Mouse (Mus musculus) CH12.LX (cell line): ENCODE data around the gene Cotl1. TPM values are rescaled to one million over a fixed set of nuclear protein-coding genes. Genes with fewer than 3 reads are reported as not detected.

Experiments
- DNase-seq: peaks from one replicate; pipeline ENCODE4 v3.0.0-alpha.2; 2013; ENCODE audit errors: extremely low read depth
- H3K27ac ChIP-seq: 2 replicates; pipeline ENCODE4 v1.5.1; 2012; ENCODE audit warnings: low read depth, mild to moderate bottlenecking, control low read depth, moderate library complexity; ENCODE audit not compliant: insufficient read depth
- H3K27me3 ChIP-seq: replicated peaks from 2 replicates; pipeline ENCODE3; 2012; ENCODE audit warnings: inconsistent platforms
- H3K36me3 ChIP-seq, 2 experiments: replicated peaks in 1 of 2; 2 replicates each; pipeline versions ENCODE3 to v1.6.1; 2012; ENCODE audit warnings: inconsistent platforms in 1 of 2, low read length in 1 of 2, mild to moderate bottlenecking in 1 of 2, mixed read lengths in 1 of 2, moderate library complexity in 1 of 2; ENCODE audit not compliant: control insufficient read depth in 1 of 2, insufficient read depth in 1 of 2
- H3K4me1 ChIP-seq, 2 experiments: 2 replicates each; pipeline ENCODE4 v1.6.1; 2012; ENCODE audit warnings: inconsistent platforms in 1 of 2, moderate library complexity in 1 of 2; ENCODE audit not compliant: insufficient read depth in 2 of 2, control insufficient read depth in 1 of 2
- H3K4me2 ChIP-seq: 2 replicates; pipeline ENCODE4 v1.6.1; 2012; ENCODE audit warnings: low read depth, mild to moderate bottlenecking, control low read depth; ENCODE audit not compliant: poor library complexity, insufficient read depth, severe bottlenecking
- H3K4me3 ChIP-seq, 3 experiments: fragments of 150-350 bp in 1 of 3; sonication (generic) in 1 of 3; replicated peaks in 1 of 3; 2 replicates each; pipeline versions ENCODE3 to v1.5.1; 2011 to 2012; ENCODE audit warnings: low read depth in 2 of 3, low read length in 2 of 3, mild to moderate bottlenecking in 2 of 3, moderate library complexity in 2 of 3, control low read depth in 1 of 3, improper control_type of control experiment in 1 of 3, inconsistent platforms in 1 of 3, mixed read lengths in 1 of 3; ENCODE audit not compliant: poor library complexity in 1 of 3
- H3K79me2 ChIP-seq: replicated peaks from 2 replicates; pipeline ENCODE4 v1.6.1; 2012; ENCODE audit warnings: mild to moderate bottlenecking, moderate library complexity; ENCODE audit not compliant: control insufficient read depth, poor library complexity, insufficient read depth, severe bottlenecking; ENCODE audit errors: extremely low read depth
- H3K9ac ChIP-seq: 2 replicates; pipeline ENCODE4 v1.6.1; 2012; ENCODE audit warnings: low read depth, mild to moderate bottlenecking, control low read depth, moderate library complexity; ENCODE audit not compliant: insufficient read depth
- H3K9me3 ChIP-seq: replicated peaks from 2 replicates; pipeline ENCODE3; 2012; ENCODE audit warnings: low read length, inconsistent platforms, mixed read lengths
- CHD1 ChIP-seq: IDR thresholded peaks from 2 replicates; pipeline ENCODE4 v1.6.1; 2012; ENCODE audit warnings: low read depth, low read length, improper control_type of control experiment, inconsistent platforms
- CHD2 ChIP-seq: IDR thresholded peaks from 2 replicates; pipeline ENCODE4 v1.6.1; 2011; ENCODE audit warnings: low read length, improper control_type of control experiment
- E2F4 ChIP-seq: IDR thresholded peaks from 2 replicates; pipeline ENCODE4 v1.6.1; 2011; ENCODE audit warnings: low read depth, low read length, improper control_type of control experiment; ENCODE audit not compliant: insufficient replicate concordance
- EP300 ChIP-seq: IDR thresholded peaks from 2 replicates; pipeline ENCODE4 v1.6.1; 2011; ENCODE audit warnings: low read length, improper control_type of control experiment
- ETS1 ChIP-seq: conservative IDR thresholded peaks from 2 replicates; pipeline ENCODE4 v1.6.1; 2012; ENCODE audit warnings: low read depth, mild to moderate bottlenecking, inconsistent platforms, low read length, improper control_type of control experiment, moderate library complexity
- GABPA ChIP-seq: IDR thresholded peaks from 2 replicates; pipeline ENCODE4 v1.6.1; 2012; ENCODE audit warnings: low read depth, low read length, improper control_type of control experiment, inconsistent platforms; ENCODE audit not compliant: insufficient replicate concordance
- JUN ChIP-seq: IDR thresholded peaks from 2 replicates; pipeline ENCODE4 v1.6.1; 2011; ENCODE audit warnings: low read depth, mild to moderate bottlenecking, low read length, improper control_type of control experiment, moderate library complexity; ENCODE audit not compliant: insufficient read depth
- JUND ChIP-seq: conservative IDR thresholded peaks from 2 replicates; pipeline ENCODE4 v1.6.1; 2011; ENCODE audit warnings: low read depth, low read length, improper control_type of control experiment
- MAX ChIP-seq: IDR thresholded peaks from 2 replicates; pipeline ENCODE4 v1.6.1; 2011; ENCODE audit warnings: low read length, improper control_type of control experiment
- MXI1 ChIP-seq: IDR thresholded peaks from 2 replicates; pipeline ENCODE4 v1.6.1; 2011; ENCODE audit warnings: mild to moderate bottlenecking, low read depth, low read length, improper control_type of control experiment
- MYC ChIP-seq: IDR thresholded peaks from 2 replicates; pipeline ENCODE4 v1.6.1; 2011; ENCODE audit warnings: low read depth, mild to moderate bottlenecking, improper control_type of control experiment, low read length
- NELFE ChIP-seq: IDR thresholded peaks from 2 replicates; pipeline ENCODE4 v1.6.1; 2011; ENCODE audit warnings: low read depth, low read length, improper control_type of control experiment
- NRF1 ChIP-seq: IDR thresholded peaks from 2 replicates; pipeline ENCODE4 v1.6.1; 2014; ENCODE audit warnings: low read depth, mild to moderate bottlenecking, inconsistent platforms, low read length, improper control_type of control experiment, moderate library complexity
- POLR2AphosphoS2 ChIP-seq: IDR thresholded peaks from 2 replicates; pipeline ENCODE4 v1.6.1; 2011; ENCODE audit warnings: low read depth, low read length, improper control_type of control experiment
- RAD21 ChIP-seq: IDR thresholded peaks from 2 replicates; pipeline ENCODE4 v1.6.1; 2011; ENCODE audit warnings: low read depth, mild to moderate bottlenecking, low read length, improper control_type of control experiment, moderate library complexity
- RCOR1 ChIP-seq: conservative IDR thresholded peaks from 2 replicates; pipeline ENCODE4 v1.6.1; 2012; ENCODE audit warnings: low read depth, mild to moderate bottlenecking, inconsistent platforms, low read length, improper control_type of control experiment
- TBP ChIP-seq: conservative IDR thresholded peaks from 2 replicates; pipeline ENCODE4 v1.6.1; 2011; ENCODE audit warnings: low read depth, low read length, improper control_type of control experiment
- UBTF ChIP-seq: IDR thresholded peaks from 2 replicates; pipeline ENCODE4 v1.6.1; 2012; ENCODE audit warnings: low read depth, mild to moderate bottlenecking, inconsistent platforms, low read length, improper control_type of control experiment, moderate library complexity
- USF1 ChIP-seq: IDR thresholded peaks from 2 replicates; pipeline ENCODE4 v1.6.1; 2014; ENCODE audit warnings: low read depth, mild to moderate bottlenecking, inconsistent platforms, low read length, improper control_type of control experiment
- ZC3H11A ChIP-seq: IDR thresholded peaks from 2 replicates; pipeline ENCODE4 v1.6.1; 2012; ENCODE audit warnings: low read depth, mild to moderate bottlenecking, inconsistent platforms, low read length, improper control_type of control experiment
- ZKSCAN1 ChIP-seq: IDR thresholded peaks from 2 replicates; pipeline ENCODE4 v1.6.1; 2012; ENCODE audit warnings: low read depth, inconsistent platforms, low read length, improper control_type of control experiment, borderline replicate concordance
- dilution Hi-C: fragments of 300-500 bp; cut with MboI; formaldehyde crosslinking; loops from 2 replicates; pipeline ENCODE4 v1.14.3; 2020; ENCODE audit warnings: low sequenced_read_pairs; ENCODE audit not compliant: extremely low pct_unique_long_range_greater_than_20kb, extremely low pct_ligation_motif_present
- in situ Hi-C: fragments of 300-500 bp; cut with MboI; formaldehyde crosslinking; loops from 3 replicates; pipeline ENCODE4 v1.14.3; 2019; ENCODE audit warnings: low sequenced_read_pairs, low pct_ligation_motif_present, low pct_unique_long_range_greater_than_20kb, mixed read lengths
- polyA plus RNA-seq: library from polyadenylated mRNA; unstranded; fragments of >175 nt; gene quantifications from 2 replicates; pipeline ENCODE4 v1.2.1, GENCODE M21; 2012; ENCODE audit warnings: low read depth; ENCODE audit not compliant: insufficient read length
- total RNA-seq, 2 experiments: library from RNA; depleted of rRNA; stranded (reverse); fragments of 300-350 nt in 1 of 2; fragments of >200 nt in 1 of 2; gene quantifications; 2 replicates each; pipeline ENCODE4 v1.2.3; 2012 to 2014

Cotl1 gene
- total and polyA plus RNA-seq, 3 experiments, result 59.6 to 375 (median 135) TPM

DNA sequence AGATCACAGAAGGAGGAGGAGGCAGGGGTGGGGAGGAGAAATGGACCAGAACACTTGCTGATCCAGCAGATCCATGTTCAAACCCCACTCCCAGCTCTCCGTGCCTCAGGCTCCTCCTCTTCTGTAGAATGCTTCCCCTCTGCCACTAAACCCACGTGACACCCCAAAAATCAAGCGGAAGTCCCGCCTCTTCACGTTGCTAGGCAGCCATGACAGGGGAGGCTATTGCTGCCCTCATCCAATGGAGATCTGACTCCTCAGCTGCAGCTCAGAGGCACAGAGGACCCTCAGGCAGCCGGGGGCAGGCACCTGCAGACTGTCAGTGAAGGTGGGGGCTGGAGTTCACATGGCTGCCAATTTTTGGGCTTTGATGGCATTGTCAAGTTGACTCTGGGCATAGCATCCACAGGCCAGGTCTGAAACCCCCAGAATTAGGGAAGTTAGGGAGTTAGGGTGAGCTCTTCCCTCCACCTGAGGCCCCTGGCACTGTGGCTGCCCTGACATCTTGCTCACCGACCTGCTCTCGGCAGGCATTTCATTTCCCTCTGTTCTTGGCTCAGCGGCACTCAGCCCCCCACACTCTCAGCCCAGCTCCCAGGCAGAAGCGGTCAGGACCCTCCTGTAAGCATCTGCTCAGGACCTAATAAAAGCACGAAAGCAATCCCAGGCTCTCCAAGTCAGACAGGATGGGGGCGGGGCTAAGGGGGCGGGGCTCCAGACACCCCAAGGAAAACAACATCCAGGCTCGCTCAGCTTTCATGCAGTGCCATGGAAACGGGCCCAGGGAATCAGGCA is 42.0 kb downstream of the Cotl1 start:
- Histone ChIP-seq H3K27me3 (no peaks in the 10 kb centered on the region), H3K9ac (no peak overlapping the region), H3K4me1 (peaks cover 7 to 24% of the 10 kb centered on the region in 2 experiments), H3K4me2 (peak overlapping the region; percentile 10; the same call in 1 of the 2 replicates), H3K4me3 (no peak overlapping the region), H3K79me2 (no peaks in the 10 kb centered on the region), H3K36me3 (no peaks in the 10 kb centered on the region), H3K27ac (no peak overlapping the region), H3K9me3 (peaks cover 4% of the 10 kb centered on the region)
- TF ChIP-seq ZC3H11A (no peak), E2F4 (no peak), USF1 (peak; percentile 33)
- no peak for DNase-seq
- dilution Hi-C loops (no loop called here), in situ Hi-C loops (no loop called here)

- TF ChIP-seq ZC3H11A (no peak), E2F4 (no peak), MYC (no peak), UBTF (no peak), POLR2AphosphoS2 (no peak), JUN (no peak), NELFE (no peak), GABPA (no peak), NRF1 (no peak), EP300 (no peak), RCOR1 (no peak), CHD2 (no peak), MAX (no peak), ETS1 (no peak), JUND (no peak), MXI1 (no peak), TBP (no peak), CHD1 (no peak), ZKSCAN1 (no peak), RAD21 (no peak)
- Histone ChIP-seq H3K4me3 (no peak overlapping the region), H3K79me2 (no peaks in the 10 kb centered on the region), H3K27me3 (no peaks in the 10 kb centered on the region), H3K36me3 (no peaks in the 10 kb centered on the region), H3K4me2 (no peak overlapping the region), H3K4me1 (peaks cover 5 to 25% of the 10 kb centered on the region in 2 experiments; a peak in 3 of 4 replicates), H3K9ac (no peak overlapping the region), H3K9me3 (no peaks in the 10 kb centered on the region), H3K27ac (no peak overlapping the region)
- no peak for DNase-seq
- dilution Hi-C loops (no loop called here), in situ Hi-C loops (no loop called here)
These were observed 44.7 kb downstream of the Cotl1 start for GRCm38 (mm10) chr8:119795651-119796050.
